ENCODE assay signal across 9 mouse cellular contexts in the genomic region with DNA sequence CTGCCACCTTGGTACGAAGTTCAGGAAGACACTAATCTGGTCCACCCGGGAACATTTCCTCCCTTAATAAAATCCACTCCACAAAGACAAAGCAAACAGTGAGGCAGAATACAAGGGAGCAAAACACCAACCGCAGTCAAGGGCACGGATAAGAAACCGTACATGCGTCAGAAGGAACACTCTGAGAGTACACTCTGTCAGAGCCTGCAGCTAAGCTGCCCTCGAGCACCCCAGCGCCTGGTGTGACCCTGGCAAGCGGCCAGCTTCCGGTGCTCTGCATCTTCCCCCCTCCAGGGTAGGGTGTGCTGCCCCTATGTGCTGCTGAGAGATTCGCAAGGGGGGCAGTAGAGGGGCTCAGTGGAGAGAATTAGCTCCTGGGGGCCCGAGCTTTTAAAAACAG. TPM values are rescaled to one million over a fixed set of nuclear protein-coding genes. Genes with fewer than 3 reads are reported as not detected.
DNase-seq lines count a peak whose midpoint lies in the region; ATAC-seq and TF ChIP-seq lines count a peak whose summit lies in the region.
"Had no signal": no experiment of that assay in that cellular context is flagged by ENCODE, and none has a peak within 500 bp of the region (broad histone marks: within the 10 kb centered on the region; RNA-seq: fewer than 3 reads in every experiment).

No protein-coding gene starts in this region.

- 0 out of 2 replicates have a peak, but pooled peaks have one; percentile 3 for TF ChIP-seq POLR2A in lung, adult 2 months (IDR thresholded peaks at IDR 0.05; ENCODE audit: borderline replicate concordance, extremely low read depth, low read depth, low read length)

- no peak overlapping the region for H3K4me2 ChIP-seq in hindbrain, postnatal 0 days (ENCODE audit: low read depth, low read length)
- H3K4me2 ChIP-seq in stomach, embryonic 15.5 days = no peak overlapping the region

- no peak overlapping the region for H3K27ac ChIP-seq in hindbrain, postnatal 0 days
- peak overlapping the region; percentile 41 for H3K27ac ChIP-seq in stomach, embryonic 15.5 days

- no peaks in the 10 kb centered on the region for H3K36me3 ChIP-seq in hindbrain, postnatal 0 days (ENCODE audit: insufficient read depth, low read length)
- no peaks in the 10 kb centered on the region for H3K36me3 ChIP-seq in stomach, embryonic 15.5 days

- no peak for ATAC-seq in CD4-positive, CD25-positive, alpha-beta regulatory T cell, adult 4 months
- 0 out of 2 replicates have a peak, but pooled peaks have one; percentile 29 for ATAC-seq in hindbrain, postnatal 0 days
- peak; percentile 43; the same call in 1 of the 2 replicates for ATAC-seq in stomach, embryonic 15.5 days (ENCODE audit: insufficient read depth, low FRiP score, low read depth)

- H3K27me3 ChIP-seq in hindbrain, postnatal 0 days (ENCODE audit: insufficient read depth, low read length) = no peaks in the 10 kb centered on the region
- no peaks in the 10 kb centered on the region for H3K27me3 ChIP-seq in stomach, embryonic 15.5 days (replicated peaks)

- no peak overlapping the region for H3K9ac ChIP-seq in hindbrain, postnatal 0 days (replicated peaks; ENCODE audit: low read length)
- no peak overlapping the region for H3K9ac ChIP-seq in stomach, embryonic 15.5 days

- 35% methylated on average over 12 of the region's 12 CpGs for WGBS in hindbrain, postnatal 0 days
- 6% methylated on average over 12 of the region's 12 CpGs for WGBS in lung, adult 2 months
- 23% methylated on average over 12 of the region's 12 CpGs for WGBS in stomach, embryonic 15.5 days

- H3K9me3 ChIP-seq in hindbrain, postnatal 0 days (ENCODE audit: low read length) = no peaks in the 10 kb centered on the region
- no peaks in the 10 kb centered on the region for H3K9me3 ChIP-seq in stomach, embryonic 15.5 days

- peaks cover 4% of the 10 kb centered on the region for H3K4me1 ChIP-seq in hindbrain, postnatal 0 days (ENCODE audit: insufficient read depth, low read length)
- peaks cover 8% of the 10 kb centered on the region for H3K4me1 ChIP-seq in lung, adult 2 months (ENCODE audit: control insufficient read depth, insufficient read depth, low read length)
- H3K4me1 ChIP-seq in stomach, embryonic 15.5 days = 0 out of 2 replicates have a peak, but pooled peaks cover 5% of the 10 kb centered on the region

- DNase-seq in CD4-positive, CD25-positive, alpha-beta regulatory T cell, adult 2 months (ENCODE audit: low read depth, low spot score) = peak; percentile 20
- peak; percentile 12 for DNase-seq in right cerebral cortex, postnatal 4 days
- no peak for DNase-seq in right cerebral cortex, adult 2 months (ENCODE audit: low spot score in 2 of 2)
- peak; percentile 36 for DNase-seq in hindbrain, postnatal 0 days (ENCODE audit: low spot score)
- peak; percentile 67 for DNase-seq in lung, adult 2 months
- DNase-seq in embryo, embryonic 10.5 days (ENCODE audit: low spot score) = no peak

- H3K4me3 ChIP-seq in hindbrain, postnatal 0 days (ENCODE audit: low read length) = no peak overlapping the region
- no peak overlapping the region for H3K4me3 ChIP-seq in lung, adult 2 months (replicated peaks; ENCODE audit: extremely low read depth, low read depth, low read length)
- no peak overlapping the region for H3K4me3 ChIP-seq in stomach, embryonic 15.5 days (replicated peaks)
- H3K4me3 ChIP-seq: myocyte had no signal

- no peak; the same call in 1 of the 2 replicates for TF ChIP-seq CTCF in hindbrain, postnatal 0 days (IDR thresholded peaks at IDR 0.05; ENCODE audit: low read depth)
- no peak for TF ChIP-seq CTCF in lung, adult 2 months (IDR thresholded peaks at IDR 0.05; ENCODE audit: insufficient read depth, low read length)

RNA-seq across cellular contexts. Expression of a gene that starts 50.2 kb away (rescaled TPM):
- 100 to 1,000 TPM; 322 to 513 TPM for polyA plus RNA-seq in CD4-positive, CD25-positive, alpha-beta regulatory T cell, adult 4 months (2017; shearing (Covaris generic))
- total RNA-seq in hindbrain, postnatal 0 days (2014; rRNA removed) = 207 and 299 TPM in 2 replicates
- 353 and 367 TPM in 2 replicates for polyA plus RNA-seq in hindbrain, postnatal 0 days (2015; fragmentation: Nextera tagmentation; extraction: Ambion mirVana)
- polyA plus RNA-seq in lung, adult 2 months (2012; rRNA removed) = 157 and 201 TPM in 2 replicates
- polyA plus RNA-seq in stomach, embryonic 15.5 days (2015; fragmentation: Nextera tagmentation; extraction: Ambion mirVana) = 421 and 487 TPM in 2 replicates

Comparison
In these comparisons a context has a peak if more than half of its experiments do, and no peak if none do; other contexts are left out.
1. DNase-seq: peak in CD4-positive, CD25-positive, alpha-beta regulatory T cell, adult 2 months (single experiment), right cerebral cortex, postnatal 4 days (single experiment), hindbrain, postnatal 0 days (single experiment) and lung, adult 2 months (single experiment); none in right cerebral cortex, adult 2 months (0 of 2) and embryo, embryonic 10.5 days (single experiment).